Mouse (Mus musculus) embryonic facial prominence, embryonic 14.5 days (tissue): ENCODE results near the gene Dbr1. TPM values are rescaled to one million over a fixed set of nuclear protein-coding genes. Genes with fewer than 3 reads are reported as not detected.

Experiments
- ATAC-seq: fragments of 200-750 bp; cut with Nextera tagmentation; 2 replicates; pipeline ENCODE4 v1.8.0; 2017; ENCODE audit warnings: low read depth, moderate number of reproducible peaks, moderate TSS enrichment
- DNase-seq: peaks from one replicate; pipeline ENCODE4 v3.0.0-alpha.2; 2015; ENCODE audit warnings: low spot score
- H3K27ac ChIP-seq: fragments of 300-500 bp; sonication (generic); replicated peaks from 2 replicates; pipeline ENCODE4 v1.5.1; 2014; ENCODE audit warnings: low read depth, mild to moderate bottlenecking, low read length, moderate library complexity
- H3K27me3 ChIP-seq: fragments of 300-500 bp; sonication (generic); replicated peaks from 2 replicates; pipeline ENCODE4 v1.6.1; 2014; ENCODE audit warnings: low read length; ENCODE audit not compliant: control insufficient read depth, insufficient read depth
- H3K36me3 ChIP-seq: fragments of 300-500 bp; sonication (generic); 2 replicates; pipeline ENCODE4 v1.6.1; 2014; ENCODE audit warnings: low read length, mixed read lengths; ENCODE audit not compliant: control insufficient read depth, insufficient read depth
- H3K4me1 ChIP-seq: fragments of 300-500 bp; sonication (generic); 2 replicates; pipeline ENCODE4 v1.6.1; 2014; ENCODE audit warnings: antibody characterized with exemption, low read length; ENCODE audit not compliant: control insufficient read depth, insufficient read depth
- H3K4me2 ChIP-seq: fragments of 300-500 bp; sonication (generic); 2 replicates; pipeline ENCODE4 v1.6.1; 2014; ENCODE audit warnings: low read depth, mild to moderate bottlenecking, low read length, moderate library complexity, mixed read lengths
- H3K4me3 ChIP-seq: fragments of 300-500 bp; sonication (generic); 2 replicates; pipeline ENCODE4 v1.5.1; 2014; ENCODE audit warnings: low read depth, mild to moderate bottlenecking, low read length
- H3K9ac ChIP-seq: fragments of 300-500 bp; sonication (generic); 2 replicates; pipeline ENCODE4 v1.6.1; 2014; ENCODE audit warnings: low read depth, mild to moderate bottlenecking, low read length, moderate library complexity, mixed read lengths
- H3K9me3 ChIP-seq: fragments of 300-500 bp; sonication (generic); 2 replicates; pipeline ENCODE4 v1.6.1; 2016; ENCODE audit warnings: low read length; ENCODE audit not compliant: control insufficient read depth
- WGBS: fragments of 180-500 bp; shearing (Covaris S2); extraction: QIAGEN DNeasy Blood & Tissue Kit; methylation state at CpG from one replicate; pipeline ENCODE4 v1.1.7; 2014; 5-methylcytosine and 5-hydroxymethylcytosine counted together
- polyA plus RNA-seq: library from polyadenylated mRNA; unstranded; fragments of >200 nt; fragmentation: Nextera tagmentation; extraction: Ambion mirVana; gene quantifications from 2 replicates; pipeline ENCODE4 v1.2.1, GENCODE M21; 2014

The Dbr1 gene
- 19.0 and 21.3 TPM in 2 replicates for polyA plus RNA-seq

DNA sequence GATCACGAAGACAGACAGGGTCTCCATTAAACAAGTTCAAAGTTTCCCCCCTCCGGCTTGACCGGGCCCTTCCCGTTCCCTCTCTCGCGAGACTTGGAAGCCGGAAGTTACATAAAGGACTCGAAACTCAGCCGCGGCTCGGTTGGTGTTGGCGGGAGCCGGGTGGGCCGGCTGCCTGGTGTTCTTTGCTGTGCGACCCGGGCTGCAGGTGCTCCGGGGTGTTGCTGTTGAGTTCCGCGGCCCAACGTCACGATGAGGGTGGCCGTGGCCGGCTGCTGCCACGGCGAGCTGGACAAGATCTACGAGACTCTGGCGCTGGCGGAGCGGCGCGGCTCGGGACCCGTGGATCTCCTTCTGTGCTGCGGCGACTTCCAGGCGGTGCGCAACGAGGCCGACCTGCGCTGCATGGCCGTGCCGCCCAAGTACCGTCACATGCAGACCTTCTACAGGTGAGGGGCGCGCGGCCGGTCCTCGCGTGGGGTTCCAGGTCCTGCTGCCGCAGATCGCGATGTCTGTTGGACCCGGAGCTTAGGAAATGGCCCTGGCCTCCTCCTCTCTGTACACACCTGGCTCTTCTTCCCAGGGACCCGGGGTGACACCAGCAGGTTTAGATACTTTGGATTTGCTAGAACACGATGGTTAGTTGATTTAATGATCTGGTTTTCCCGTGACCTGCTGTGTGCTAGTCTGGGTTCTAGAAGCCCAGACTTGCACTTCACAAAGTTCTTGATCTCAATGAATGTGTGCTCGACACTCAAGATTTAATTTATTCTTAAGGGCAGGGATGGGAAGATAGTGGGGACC is at the start of gene Dbr1:
Gene Dbr1 (plus strand): TSS at position 123 of the 804 bp plus-strand sequence.
- peak within 1 kb of the TSS; percentile 85 for H3K27ac ChIP-seq
- peaks cover 8% of the 10 kb centered on the region; the same call in 1 of the 2 replicates for H3K36me3 ChIP-seq
- peak; percentile 96 for DNase-seq
- H3K9me3 ChIP-seq, result no peaks in the 10 kb centered on the region
- peak within 1 kb of the TSS; percentile 99 for H3K4me3 ChIP-seq
- H3K27me3 ChIP-seq, result no peaks in the 10 kb centered on the region
- peak within 1 kb of the TSS; percentile 93 for H3K9ac ChIP-seq
- peak within 1 kb of the TSS; percentile 67 for H3K4me2 ChIP-seq
- 1% methylated on average over 45 of the region's 57 CpGs for WGBS
- ATAC-seq, result peak; percentile 97
- peaks cover 3% of the 10 kb centered on the region; the same call in 1 of the 2 replicates for H3K4me1 ChIP-seq

DNA sequence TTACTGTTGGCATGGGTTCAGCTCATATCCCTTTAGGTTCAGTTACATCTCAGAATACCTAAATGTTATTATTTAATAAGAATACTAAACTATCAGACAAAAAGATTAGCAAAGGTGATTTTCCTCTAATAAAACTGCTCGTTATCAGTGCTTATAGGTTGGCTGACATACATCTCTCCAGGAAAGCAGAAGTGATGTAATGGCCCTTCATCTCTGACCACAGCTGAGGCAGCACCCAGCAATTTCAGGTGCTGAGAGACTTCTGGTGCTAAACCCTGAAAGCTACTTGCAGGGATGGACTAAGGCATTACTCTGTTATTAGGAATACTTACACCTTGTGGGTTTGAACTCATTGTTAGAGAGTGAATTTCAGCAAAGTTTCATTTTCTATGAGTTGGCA is 43.7 kb upstream of the Dbr1 start:
- WGBS, result 87% methylated on average over 1 of the region's 1 CpGs
- Histone ChIP-seq H3K9ac (no peak overlapping the region), H3K4me2 (no peak overlapping the region), H3K36me3 (peaks cover 55% of the 10 kb centered on the region), H3K4me1 (no peaks in the 10 kb centered on the region), H3K27ac (no peak overlapping the region), H3K9me3 (no peaks in the 10 kb centered on the region), H3K4me3 (no peak overlapping the region), H3K27me3 (no peaks in the 10 kb centered on the region)
- DNase-seq, result no peak
- no peak for ATAC-seq

DNA sequence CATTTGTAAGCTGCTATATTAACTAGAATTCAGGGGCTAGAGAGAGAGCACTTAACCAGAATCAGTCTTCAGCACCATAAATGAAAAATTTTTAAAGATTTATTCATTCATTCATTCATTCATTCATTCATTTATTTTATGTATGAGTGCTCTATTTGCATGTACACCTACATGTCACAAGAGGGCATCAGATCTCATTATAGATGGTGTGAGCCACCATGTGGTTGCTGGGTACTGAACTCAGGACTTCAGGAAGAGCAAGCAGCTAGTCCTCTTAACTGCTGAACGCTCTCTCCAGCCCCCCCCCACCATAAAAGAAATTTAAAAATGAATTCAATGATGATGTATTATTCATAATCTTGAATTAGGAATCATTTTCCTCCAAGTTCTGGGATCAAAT is 29.3 kb upstream of the Dbr1 start:
- Histone ChIP-seq H3K4me3 (no peak overlapping the region), H3K4me1 (no peaks in the 10 kb centered on the region)
- 100% methylated on average over 1 of the region's 1 CpGs for WGBS

DNA sequence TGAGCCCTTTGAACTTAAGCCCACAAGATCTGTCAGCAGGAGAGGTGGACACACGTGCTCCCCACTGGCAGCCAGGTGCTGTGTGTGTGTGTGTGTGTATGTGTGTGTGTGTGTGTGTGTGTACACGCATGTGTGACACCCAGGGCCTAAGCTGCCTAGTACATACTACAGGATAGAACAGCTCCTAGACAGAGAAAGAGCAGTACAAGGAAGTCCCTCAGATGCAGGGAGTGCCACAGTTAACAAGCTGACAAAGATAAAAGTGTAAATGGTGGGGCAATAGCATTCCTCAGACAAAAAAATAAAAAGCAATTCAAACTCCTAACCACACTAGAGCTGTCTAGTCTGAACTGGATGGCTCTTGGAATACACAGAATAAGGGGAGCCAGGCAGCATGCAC is 23.5 kb upstream of the Dbr1 start:
- ATAC-seq (no peak), DNase-seq (no peak)
- Histone ChIP-seq H3K27me3 (no peaks in the 10 kb centered on the region), H3K4me1 (no peaks in the 10 kb centered on the region), H3K27ac (no peak overlapping the region), H3K4me2 (no peak overlapping the region), H3K9ac (no peak overlapping the region), H3K9me3 (no peaks in the 10 kb centered on the region), H3K4me3 (no peak overlapping the region), H3K36me3 (no peaks in the 10 kb centered on the region)
- 77% methylated on average over 2 of the region's 2 CpGs for WGBS

More for the DNA sequence above, 29.3 kb upstream of the Dbr1 start:
- H3K4me2 ChIP-seq, result no peak overlapping the region
- no peaks in the 10 kb centered on the region for H3K9me3 ChIP-seq
- H3K9ac ChIP-seq, result no peak overlapping the region
- ATAC-seq, result no peak
- H3K36me3 ChIP-seq, result no peaks in the 10 kb centered on the region
- DNase-seq, result no peak
- H3K27ac ChIP-seq, result no peak overlapping the region
- no peaks in the 10 kb centered on the region for H3K27me3 ChIP-seq

DNA sequence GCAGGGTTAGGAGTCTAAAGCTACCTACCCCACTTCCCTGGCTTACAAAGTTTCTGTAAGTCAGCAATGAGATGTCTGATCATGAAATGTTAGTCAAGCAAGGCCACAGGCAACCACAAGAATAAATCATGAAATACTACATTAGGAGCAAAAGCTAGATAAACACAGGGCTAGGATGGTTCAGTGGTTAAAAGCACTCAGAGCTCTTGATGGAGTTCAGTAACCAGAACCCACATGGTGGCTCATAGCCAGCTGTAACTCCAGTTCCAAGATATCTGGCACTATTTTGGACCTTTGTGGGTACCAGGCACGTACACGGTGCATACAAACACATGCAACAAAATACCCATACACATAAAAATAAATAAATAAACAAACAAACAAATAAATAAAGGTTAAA is 22.6 kb upstream of the Dbr1 start:
- no peaks in the 10 kb centered on the region for H3K9me3 ChIP-seq
- H3K4me3 ChIP-seq, result no peak overlapping the region
- H3K27ac ChIP-seq, result no peak overlapping the region
- no peak for ATAC-seq
- H3K4me2 ChIP-seq, result no peak overlapping the region
- no peaks in the 10 kb centered on the region for H3K27me3 ChIP-seq
- no peaks in the 10 kb centered on the region for H3K4me1 ChIP-seq
- no peak overlapping the region for H3K9ac ChIP-seq
- WGBS, result 80% methylated on average over 2 of the region's 2 CpGs
- peak; percentile 33 for DNase-seq
- no peaks in the 10 kb centered on the region for H3K36me3 ChIP-seq

DNA sequence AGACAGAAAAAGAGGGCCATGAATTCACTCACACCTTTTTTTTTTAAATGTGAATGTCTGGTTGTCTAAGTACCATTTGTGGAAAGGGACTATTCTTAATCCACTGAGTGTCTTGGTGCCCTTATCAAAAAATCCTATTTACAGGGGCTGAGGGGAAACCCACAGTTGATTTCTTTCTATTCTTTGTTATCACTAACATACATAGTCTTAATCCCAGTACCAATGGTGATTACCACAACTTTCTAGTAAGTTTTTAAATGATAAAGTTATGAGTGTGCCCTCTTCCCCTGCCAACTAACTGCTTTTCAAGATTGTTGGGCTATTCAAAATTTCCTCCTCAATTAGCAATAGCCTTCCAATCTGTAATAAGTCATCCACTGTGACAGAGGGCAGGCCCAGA is 21.5 kb upstream of the Dbr1 start:
- Histone ChIP-seq H3K36me3 (no peaks in the 10 kb centered on the region), H3K4me2 (no peak overlapping the region), H3K9me3 (no peaks in the 10 kb centered on the region), H3K27me3 (no peaks in the 10 kb centered on the region), H3K4me1 (no peaks in the 10 kb centered on the region), H3K4me3 (no peak overlapping the region), H3K27ac (no peak overlapping the region), H3K9ac (no peak overlapping the region)
- no peak for ATAC-seq
- no peak for DNase-seq

DNA sequence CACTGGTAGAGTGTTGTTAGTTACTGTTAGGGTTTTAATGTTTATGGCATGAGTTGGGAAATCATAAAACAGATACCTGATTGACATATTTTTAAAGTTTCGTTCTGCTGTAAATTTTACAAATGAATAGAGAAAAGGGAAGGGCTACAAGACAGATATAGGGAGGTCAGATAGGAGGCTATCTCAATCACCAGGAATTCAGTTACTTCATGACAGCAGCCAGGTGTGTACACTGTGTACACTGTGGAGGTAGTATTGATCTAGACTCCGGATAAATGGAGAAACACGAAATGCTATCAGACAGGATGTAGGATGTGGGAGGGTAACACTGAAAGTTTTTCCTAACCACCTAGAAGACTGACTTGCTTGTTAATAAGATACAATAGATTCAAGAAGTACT is 20.3 kb upstream of the Dbr1 start:
- Histone ChIP-seq H3K27me3 (no peaks in the 10 kb centered on the region), H3K9me3 (no peaks in the 10 kb centered on the region), H3K36me3 (no peaks in the 10 kb centered on the region), H3K27ac (no peak overlapping the region), H3K4me1 (no peaks in the 10 kb centered on the region), H3K4me2 (no peak overlapping the region), H3K9ac (no peak overlapping the region), H3K4me3 (no peak overlapping the region)
- ATAC-seq (no peak), DNase-seq (no peak)
- WGBS, result 91% methylated on average over 3 of the region's 3 CpGs

DNA sequence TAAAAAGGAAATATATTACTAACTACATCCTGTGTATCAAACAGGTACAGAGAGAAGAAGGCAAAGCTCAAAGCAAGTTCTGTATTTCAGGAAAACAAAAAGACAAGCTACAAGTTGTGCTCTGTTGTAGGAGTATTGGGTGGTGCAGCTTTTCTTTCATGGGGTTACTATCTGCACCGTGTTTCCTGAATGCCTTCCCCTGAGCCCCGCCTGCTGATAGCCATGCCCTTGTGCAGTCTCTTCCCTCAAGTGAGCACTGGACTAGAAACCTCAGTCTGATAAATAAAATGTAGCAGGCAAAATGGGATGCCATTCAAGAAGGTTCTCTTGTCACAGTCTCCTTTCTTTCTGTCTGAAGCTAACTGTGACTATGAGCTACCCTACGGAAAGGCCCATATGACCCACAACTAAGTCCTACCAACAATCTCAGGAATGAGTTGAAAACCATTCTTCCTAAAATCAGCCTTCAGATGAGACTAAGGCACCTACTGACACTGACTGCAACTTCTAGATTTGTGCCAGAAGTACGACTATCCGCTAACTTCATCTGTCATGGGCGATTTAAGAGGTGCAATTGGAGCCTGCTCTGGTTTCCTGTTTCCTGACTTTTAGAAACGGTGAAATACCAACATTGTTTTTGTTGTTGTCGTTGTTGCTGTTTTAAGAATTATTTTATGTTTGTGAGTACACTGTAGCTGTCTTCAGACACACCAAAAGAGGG is 17.9 kb upstream of the Dbr1 start:
- Histone ChIP-seq H3K4me1 (no peaks in the 10 kb centered on the region), H3K4me3 (no peak overlapping the region), H3K36me3 (no peaks in the 10 kb centered on the region), H3K27me3 (no peaks in the 10 kb centered on the region), H3K27ac (no peak overlapping the region), H3K4me2 (no peak overlapping the region), H3K9me3 (no peaks in the 10 kb centered on the region), H3K9ac (no peak overlapping the region)
- 86% methylated on average over 8 of the region's 8 CpGs for WGBS
- ATAC-seq (no peak), DNase-seq (no peak)
